Mouse (Mus musculus) forebrain, postnatal 0 days (tissue): ENCODE measurements around the gene Plekhh2. TPM values are rescaled to one million over a fixed set of nuclear protein-coding genes. Genes with fewer than 3 reads are reported as not detected.

Source experiments
- ATAC-seq: fragments of 200-750 bp; cut with Nextera tagmentation; 2 replicates; pipeline ENCODE4 v1.8.0; 2017; ENCODE audit warnings: mild to moderate bottlenecking, moderate library complexity
- DNase-seq: peaks from one replicate; pipeline ENCODE4 v3.0.0-alpha.2; 2015
- H3K27ac ChIP-seq: fragments of 300-500 bp; sonication (generic); 2 replicates; pipeline ENCODE4 v1.5.1; 2014; ENCODE audit warnings: low read depth, mild to moderate bottlenecking, antibody characterized with exemption, low read length, moderate library complexity, mixed read lengths
- H3K27me3 ChIP-seq: fragments of 300-500 bp; sonication (generic); 2 replicates; pipeline ENCODE4 v1.6.1; 2014; ENCODE audit warnings: mild to moderate bottlenecking, low read length, mixed read lengths; ENCODE audit not compliant: insufficient read depth
- H3K36me3 ChIP-seq: fragments of 300-500 bp; sonication (generic); 2 replicates; pipeline ENCODE4 v1.6.1; 2014; ENCODE audit warnings: mild to moderate bottlenecking, moderate library complexity; ENCODE audit not compliant: insufficient read depth
- H3K4me1 ChIP-seq: fragments of 300-500 bp; sonication (generic); 2 replicates; pipeline ENCODE4 v1.6.1; 2014; ENCODE audit warnings: antibody characterized with exemption; ENCODE audit not compliant: insufficient read depth
- H3K4me2 ChIP-seq: fragments of 300-500 bp; sonication (generic); 2 replicates; pipeline ENCODE4 v1.6.1; 2014; ENCODE audit warnings: low read depth, mild to moderate bottlenecking, moderate library complexity
- H3K4me3 ChIP-seq: fragments of 300-500 bp; sonication (generic); 2 replicates; pipeline ENCODE4 v1.5.1; 2014; ENCODE audit warnings: low read depth, low read length, mixed read lengths
- H3K9ac ChIP-seq: fragments of 300-500 bp; sonication (generic); 2 replicates; pipeline ENCODE4 v1.6.1; 2014; ENCODE audit warnings: mild to moderate bottlenecking
- H3K9me3 ChIP-seq: fragments of 300-500 bp; sonication (generic); 2 replicates; pipeline ENCODE4 v1.6.1; 2016; ENCODE audit warnings: low read length
- CTCF ChIP-seq: sonication (generic); IDR thresholded peaks from 2 replicates; pipeline ENCODE4 v1.5.1; 2016; ENCODE audit warnings: antibody characterized with exemption, control low read depth, low read depth
- WGBS: fragments of 180-500 bp; shearing (Covaris S2); extraction: QIAGEN DNeasy Blood & Tissue Kit; methylation state at CpG from one replicate; pipeline ENCODE4 v1.1.7; 2014; 5-methylcytosine and 5-hydroxymethylcytosine counted together
- polyA plus RNA-seq: library from polyadenylated mRNA; unstranded; fragments of >200 nt; fragmentation: Nextera tagmentation; extraction: Ambion mirVana; gene quantifications from 2 replicates; pipeline ENCODE4 v1.2.1, GENCODE M21; 2015
- total RNA-seq: library from RNA; depleted of rRNA; stranded (reverse); fragments of >200 nt; gene quantifications from 2 replicates; pipeline ENCODE4 v1.2.3, GENCODE M21; 2014

Gene Plekhh2
- total and polyA plus RNA-seq, 2 experiments from 2014 or later = 1.0 to 3.1 TPM

DNA sequence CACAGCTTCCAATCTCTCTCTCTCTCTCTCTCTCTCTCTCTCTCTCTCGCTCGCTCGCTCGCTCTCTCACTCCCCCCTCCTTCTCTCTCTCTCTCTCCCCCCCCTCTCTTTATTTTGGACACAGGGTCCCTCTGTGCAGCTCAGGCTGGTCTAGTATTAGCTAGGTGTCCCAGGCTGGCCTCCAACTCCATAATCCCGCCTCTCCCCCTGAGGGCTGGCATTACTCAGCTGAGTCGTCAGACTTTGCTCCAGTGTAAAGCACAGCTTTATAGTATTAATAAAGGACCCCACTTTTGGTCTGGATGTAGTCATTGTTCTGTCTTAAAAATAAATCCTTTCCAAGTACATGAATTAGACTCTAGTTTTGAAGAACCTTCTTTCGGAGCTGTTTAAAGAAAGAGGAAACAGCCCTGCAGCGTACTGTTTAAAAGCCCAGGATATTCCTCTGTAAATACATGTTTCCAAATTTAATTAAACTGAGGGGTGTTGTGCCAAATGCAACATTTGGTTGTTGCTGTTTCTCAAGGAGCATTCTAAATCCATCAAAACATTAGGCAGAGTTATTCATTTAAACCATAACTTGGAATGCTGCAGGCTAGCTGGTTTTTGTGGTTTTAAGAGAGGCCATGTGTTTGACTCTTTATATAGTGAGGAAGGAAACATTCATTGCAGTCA lies 70.2 kb downstream of the Plekhh2 start:
- H3K4me2 ChIP-seq = no peak overlapping the region
- 42% methylated on average over 8 of the region's 8 CpGs for WGBS
- no peaks in the 10 kb centered on the region for H3K4me1 ChIP-seq
- peak; percentile 55; the same call in 1 of the 2 replicates for ATAC-seq
- no peaks in the 10 kb centered on the region for H3K36me3 ChIP-seq
- H3K9ac ChIP-seq = no peak overlapping the region
- peak; percentile 58 for DNase-seq
- no peaks in the 10 kb centered on the region for H3K27me3 ChIP-seq
- no peak overlapping the region for H3K27ac ChIP-seq
- H3K9me3 ChIP-seq = no peaks in the 10 kb centered on the region
- no peak overlapping the region for H3K4me3 ChIP-seq
- TF ChIP-seq CTCF = no peak

DNA sequence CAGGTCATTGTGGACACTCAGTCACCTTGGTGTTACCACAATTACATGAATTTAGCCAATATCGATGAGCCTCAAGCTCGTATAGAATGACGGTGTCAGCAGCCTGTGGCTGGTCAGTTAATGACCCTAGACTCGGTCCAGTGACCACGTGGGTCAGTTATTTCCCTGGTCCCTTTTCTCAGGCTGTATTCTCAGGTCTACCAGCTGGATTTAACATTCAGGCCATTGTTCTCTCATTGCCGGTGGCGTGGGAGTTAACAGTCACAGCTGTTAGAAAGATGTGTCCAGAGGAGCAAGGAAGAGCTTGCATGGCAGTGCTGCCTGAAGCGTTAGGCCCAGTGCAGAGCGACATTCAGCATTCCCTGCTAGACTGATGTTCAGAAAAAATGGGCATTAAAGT lies 72.4 kb downstream of the Plekhh2 start:
- Histone ChIP-seq H3K27me3 (no peaks in the 10 kb centered on the region), H3K27ac (no peak overlapping the region), H3K4me3 (no peak overlapping the region), H3K4me2 (no peak overlapping the region), H3K9me3 (no peaks in the 10 kb centered on the region), H3K4me1 (no peaks in the 10 kb centered on the region), H3K9ac (no peak overlapping the region), H3K36me3 (no peaks in the 10 kb centered on the region)
- WGBS = 83% methylated on average over 9 of the region's 9 CpGs
- no peak for ATAC-seq
- no peak for TF ChIP-seq CTCF
- no peak for DNase-seq

DNA sequence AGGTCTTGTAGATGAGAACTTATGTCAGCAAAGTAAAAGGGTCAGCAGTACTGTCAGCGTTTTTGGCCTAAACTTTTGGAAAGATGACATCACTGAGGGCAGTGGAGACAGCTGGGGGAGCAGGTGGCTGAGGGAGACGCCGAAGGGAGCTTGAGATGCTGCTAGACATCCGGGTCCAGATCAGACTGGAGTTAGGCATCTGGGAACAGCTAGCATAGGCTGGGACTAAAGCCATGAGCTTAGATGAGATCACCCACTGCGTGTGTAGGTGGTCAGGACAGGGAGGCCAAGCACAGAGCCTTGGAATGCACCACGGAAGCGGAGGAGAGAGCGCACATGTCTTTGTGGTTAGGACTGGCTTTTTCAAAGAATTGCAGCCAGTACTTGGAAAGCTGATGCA lies 73.4 kb downstream of the Plekhh2 start:
- no peak overlapping the region for H3K27ac ChIP-seq
- ATAC-seq (0 out of 2 replicates have a peak, but pooled peaks have one; percentile 18), DNase-seq (no peak)
- no peaks in the 10 kb centered on the region for H3K27me3 ChIP-seq
- TF ChIP-seq CTCF = no peak
- no peaks in the 10 kb centered on the region for H3K36me3 ChIP-seq
- WGBS = 72% methylated on average over 8 of the region's 8 CpGs
- H3K4me1 ChIP-seq = no peaks in the 10 kb centered on the region
- no peak overlapping the region for H3K4me3 ChIP-seq
- H3K9me3 ChIP-seq = no peaks in the 10 kb centered on the region
- no peak overlapping the region for H3K9ac ChIP-seq
- no peak overlapping the region for H3K4me2 ChIP-seq

DNA sequence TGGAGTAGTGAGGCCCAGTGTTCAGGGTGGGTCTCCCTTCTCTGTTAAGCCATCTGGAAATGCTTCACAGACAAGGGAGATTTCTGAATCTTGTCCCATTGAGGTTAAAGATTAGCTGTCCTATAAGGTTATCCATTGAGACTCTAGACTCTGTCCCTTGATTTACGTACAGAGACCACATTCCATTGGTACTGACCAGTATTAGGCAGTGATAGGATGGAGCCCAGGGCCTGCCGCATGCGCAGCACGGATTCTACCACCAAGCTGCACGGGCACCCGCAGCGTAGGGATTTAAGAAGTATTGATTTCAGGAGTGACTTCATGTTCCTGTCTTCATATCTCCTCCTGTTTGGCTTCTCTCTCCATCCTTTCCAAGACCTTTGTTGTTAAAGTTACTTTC lies 78.4 kb downstream of the Plekhh2 start:
- Histone ChIP-seq H3K36me3 (no peaks in the 10 kb centered on the region), H3K9me3 (no peaks in the 10 kb centered on the region), H3K4me3 (no peak overlapping the region), H3K9ac (no peak overlapping the region), H3K4me2 (no peak overlapping the region), H3K4me1 (no peaks in the 10 kb centered on the region), H3K27ac (no peak overlapping the region), H3K27me3 (no peaks in the 10 kb centered on the region)
- 98% methylated on average over 7 of the region's 7 CpGs for WGBS
- DNase-seq (no peak), ATAC-seq (no peak)
- no peak for TF ChIP-seq CTCF

DNA sequence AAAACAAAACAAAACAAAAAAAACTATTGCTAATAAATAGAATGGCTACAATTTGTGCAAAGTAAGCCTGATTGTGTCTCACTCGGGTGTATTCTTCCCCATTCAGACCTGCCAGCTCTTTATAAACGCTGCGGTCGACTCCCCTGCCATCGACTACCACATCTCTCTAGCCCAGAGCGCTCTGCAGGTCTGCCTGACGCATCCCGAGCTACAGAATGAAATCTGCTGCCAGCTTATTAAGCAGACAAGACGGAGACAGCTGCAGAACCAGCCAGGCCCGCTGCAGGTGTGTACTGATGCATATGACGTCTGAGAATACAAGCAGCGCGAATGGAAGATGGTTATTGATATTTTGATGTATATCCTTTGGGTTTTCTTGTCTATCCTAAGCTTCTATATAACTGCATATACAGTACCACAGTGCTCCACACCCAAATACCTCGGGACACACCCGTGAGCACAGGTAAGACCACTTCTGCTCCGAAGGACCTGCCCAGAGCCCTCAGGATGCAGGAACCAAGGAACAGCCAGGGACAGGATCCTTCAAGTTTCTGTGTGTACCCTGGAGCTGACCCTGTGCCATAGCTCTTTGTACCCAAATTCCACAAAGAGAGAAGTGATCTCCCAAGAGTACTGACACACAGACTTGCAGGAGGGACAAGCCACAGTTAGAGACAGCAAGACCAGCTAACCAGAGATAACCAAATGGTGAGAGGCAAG lies 79.9 kb downstream of the Plekhh2 start:
- Histone ChIP-seq H3K9ac (no peak overlapping the region), H3K27ac (no peak overlapping the region), H3K4me3 (no peak overlapping the region), H3K4me1 (no peaks in the 10 kb centered on the region), H3K9me3 (no peaks in the 10 kb centered on the region), H3K4me2 (no peak overlapping the region), H3K36me3 (no peaks in the 10 kb centered on the region), H3K27me3 (no peaks in the 10 kb centered on the region)
- no peak for ATAC-seq
- no peak for DNase-seq
- TF ChIP-seq CTCF = no peak
- 73% methylated on average over 16 of the region's 16 CpGs for WGBS

DNA sequence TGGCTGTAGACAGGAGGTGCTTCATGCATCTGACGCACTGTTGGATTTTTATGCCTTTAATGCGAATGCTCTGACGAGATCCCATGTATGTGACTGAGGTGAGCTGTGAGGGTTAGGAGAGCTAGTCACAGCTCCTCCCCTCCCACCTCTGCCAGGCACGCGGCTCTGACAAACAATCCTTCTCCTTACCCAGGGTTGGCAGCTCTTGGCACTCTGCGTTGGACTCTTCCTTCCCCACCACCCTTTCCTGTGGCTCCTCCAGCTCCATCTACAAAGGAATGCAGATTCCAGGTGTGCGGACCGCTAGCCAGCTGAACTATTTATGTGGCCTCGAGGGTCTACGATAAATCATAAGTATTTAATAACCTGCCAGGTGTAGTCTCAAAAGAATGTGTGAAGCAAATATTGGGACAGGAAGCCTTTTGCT lies 84.3 kb downstream of the Plekhh2 start:
- DNase-seq (peak; percentile 57), ATAC-seq (peak; percentile 87; the same call in 1 of the 2 replicates)
- Histone ChIP-seq H3K9me3 (no peaks in the 10 kb centered on the region), H3K9ac (peak overlapping the region; percentile 19), H3K36me3 (no peaks in the 10 kb centered on the region), H3K4me1 (no peaks in the 10 kb centered on the region), H3K4me2 (peak overlapping the region; percentile 33), H3K27ac (peak overlapping the region; percentile 9; the same call in 1 of the 2 replicates), H3K4me3 (0 out of 2 replicates have a peak overlapping the region, but pooled peaks have one; percentile 4), H3K27me3 (no peaks in the 10 kb centered on the region)
- WGBS = 27% methylated on average over 10 of the region's 10 CpGs
- no peak for TF ChIP-seq CTCF

DNA sequence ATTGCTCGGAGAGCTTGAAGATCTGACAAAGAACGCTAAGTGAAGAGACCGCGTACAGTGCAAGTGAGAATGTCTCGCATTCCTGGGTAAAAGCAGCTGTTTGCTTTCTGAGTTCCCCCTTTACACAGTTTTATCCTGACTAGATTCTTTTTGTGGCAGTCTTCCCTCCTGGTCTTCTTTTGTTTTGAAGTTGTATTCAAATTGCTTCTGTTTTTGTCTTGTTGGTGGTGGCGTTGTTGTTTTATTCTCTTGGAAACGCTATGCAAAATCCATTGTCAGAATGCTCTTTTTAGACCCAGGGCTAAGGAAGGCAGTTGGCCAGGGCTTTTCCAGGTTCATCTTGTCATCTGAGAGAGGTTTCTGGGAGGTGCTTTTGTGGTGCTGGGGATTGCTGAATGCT lies 84.8 kb downstream of the Plekhh2 start:
- H3K27ac ChIP-seq = peak overlapping the region; percentile 9; the same call in 1 of the 2 replicates
- no peaks in the 10 kb centered on the region for H3K27me3 ChIP-seq
- H3K36me3 ChIP-seq = no peaks in the 10 kb centered on the region
- WGBS = 23% methylated on average over 7 of the region's 7 CpGs
- H3K4me2 ChIP-seq = peak overlapping the region; percentile 33
- peak; percentile 78; the same call in 1 of the 2 replicates for ATAC-seq
- no peaks in the 10 kb centered on the region for H3K4me1 ChIP-seq
- H3K9me3 ChIP-seq = no peaks in the 10 kb centered on the region
- H3K9ac ChIP-seq = peak overlapping the region; percentile 19; the same call in 1 of the 2 replicates
- H3K4me3 ChIP-seq = 0 out of 2 replicates have a peak overlapping the region, but pooled peaks have one; percentile 4
- no peak for DNase-seq
- TF ChIP-seq CTCF = no peak
